Mouse (Mus musculus) thymus, postnatal 10 days (tissue): ENCODE measurements around the gene Supt4a.
A peak's percentile ranks its signal among the peaks of the same experiment; 100 is the strongest.

Experiments used
- DNase-seq, 2 experiments: peaks; one replicate each; pipeline ENCODE4 v3.0.0; 2021; ENCODE audit warnings: low spot score in 2 of 2

Gene Supt4a

DNA sequence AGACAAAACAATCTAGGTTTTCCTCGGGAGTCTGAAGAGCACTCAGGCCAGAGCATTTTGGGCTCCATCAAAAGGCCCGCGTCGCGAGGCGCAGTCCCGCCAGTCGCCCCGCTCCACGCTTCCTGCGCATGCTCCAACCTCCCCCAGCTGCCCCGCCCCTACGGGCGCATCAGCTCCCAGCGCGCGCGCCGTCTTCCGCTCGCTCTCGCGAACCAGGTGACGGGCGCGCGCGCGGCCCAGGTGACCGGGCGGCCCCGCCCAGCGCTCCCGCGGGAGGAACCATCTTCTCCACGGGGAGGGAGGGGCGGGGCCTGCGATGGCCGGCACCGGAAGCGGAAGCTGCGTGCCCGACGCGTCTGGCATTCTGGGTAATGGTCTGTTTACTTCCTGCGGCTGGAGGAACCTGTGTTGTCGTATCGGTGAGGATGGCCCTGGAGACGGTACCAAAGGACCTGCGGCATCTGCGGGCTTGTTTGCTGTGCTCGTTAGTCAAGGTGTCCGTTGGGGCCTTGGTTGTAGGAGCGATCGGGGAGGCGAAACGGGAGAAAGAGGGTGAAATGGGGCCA is at the start of gene Supt4a:
TSS of gene Supt4a (plus strand) at position 378 of the 566 bp plus-strand sequence.
- DNase-seq: peak; percentile 97 to 100

DNA sequence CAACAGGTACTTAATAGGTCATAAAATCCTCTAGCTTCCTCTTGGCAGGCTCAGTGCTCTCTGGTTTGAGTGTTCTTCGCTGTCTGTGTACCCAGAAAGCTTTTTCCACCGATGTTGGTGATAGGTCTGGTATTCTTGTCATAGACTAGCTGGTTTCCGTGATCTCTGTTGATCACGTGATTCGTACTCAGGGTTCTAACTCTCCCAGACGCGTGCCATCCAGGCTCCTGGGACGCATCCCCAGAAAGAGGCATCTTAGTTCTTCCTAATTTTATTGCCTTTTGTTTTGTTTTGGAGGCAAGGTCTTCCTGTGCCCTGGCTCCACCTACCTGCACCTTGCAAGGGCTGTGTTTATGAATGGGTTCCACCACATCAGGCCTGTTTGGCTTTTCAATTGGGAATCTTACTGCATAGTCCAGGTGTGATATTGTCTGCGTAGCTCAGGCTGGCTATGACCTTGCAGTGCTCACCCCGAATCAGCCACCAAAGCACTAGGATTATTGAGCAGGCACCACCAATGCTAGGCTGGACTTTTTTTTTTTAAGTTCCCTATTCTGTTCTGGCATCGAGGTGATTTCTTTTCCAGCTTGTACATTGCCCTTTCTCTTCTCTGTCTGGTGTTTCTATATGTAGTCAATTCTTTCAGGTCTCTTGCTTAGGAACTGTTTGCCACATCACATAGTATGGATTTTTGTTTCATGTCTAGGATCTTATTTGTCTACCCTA is 48.7 kb upstream of the Supt4a start:
- no peak for DNase-seq

DNA sequence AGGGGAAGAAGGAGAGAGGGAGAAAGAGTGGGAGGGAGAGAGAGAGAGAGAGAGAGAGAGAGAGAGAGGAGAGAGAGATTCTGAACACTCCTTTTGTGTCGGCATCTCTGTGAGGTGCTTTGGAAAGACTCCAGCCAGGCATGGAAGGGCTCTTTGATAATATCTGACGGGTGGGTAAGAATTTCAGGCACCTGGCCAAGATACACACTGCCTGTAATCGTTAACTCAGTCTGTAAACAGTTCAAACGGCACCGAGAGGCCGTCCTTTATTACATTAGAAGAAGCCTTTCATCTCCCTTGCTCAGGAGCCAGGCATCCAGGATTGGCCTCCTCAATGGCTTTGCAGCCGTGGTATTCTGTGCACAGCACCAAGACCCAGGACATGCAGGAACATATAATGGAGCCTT is 47.9 kb upstream of the Supt4a start:
- DNase-seq: no peak

- no peak for DNase-seq
These were observed 47.2 kb upstream of the Supt4a start for GRCm38 (mm10) chr11:87690054-87690740.

DNA sequence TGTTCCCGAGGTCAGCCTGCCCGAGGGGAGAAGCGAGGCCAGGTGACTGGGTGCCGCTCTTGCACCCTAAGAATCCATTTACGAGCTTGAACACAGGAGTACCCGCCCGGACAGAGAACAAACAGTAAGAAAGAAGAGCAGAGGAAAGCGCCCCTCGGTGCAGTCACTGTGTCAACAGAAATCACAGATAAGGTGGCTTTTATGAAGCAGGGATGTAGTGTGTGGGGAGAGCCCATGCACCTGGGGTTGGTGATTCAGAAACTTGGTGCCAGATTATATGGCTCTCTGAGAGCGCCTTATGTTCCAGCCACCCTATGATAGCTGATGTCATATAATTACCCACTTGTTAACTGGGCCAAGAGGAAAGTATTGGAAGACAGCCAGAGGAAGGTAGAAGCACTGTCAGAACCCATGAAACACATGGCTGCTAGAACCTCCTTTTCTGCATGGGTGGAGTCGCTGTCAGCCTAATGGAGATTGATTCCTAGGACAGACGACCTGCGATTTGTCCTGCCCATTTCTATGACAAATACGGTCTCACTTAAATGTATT is 40.1 kb upstream of the Supt4a start:
- no peak for DNase-seq

DNA sequence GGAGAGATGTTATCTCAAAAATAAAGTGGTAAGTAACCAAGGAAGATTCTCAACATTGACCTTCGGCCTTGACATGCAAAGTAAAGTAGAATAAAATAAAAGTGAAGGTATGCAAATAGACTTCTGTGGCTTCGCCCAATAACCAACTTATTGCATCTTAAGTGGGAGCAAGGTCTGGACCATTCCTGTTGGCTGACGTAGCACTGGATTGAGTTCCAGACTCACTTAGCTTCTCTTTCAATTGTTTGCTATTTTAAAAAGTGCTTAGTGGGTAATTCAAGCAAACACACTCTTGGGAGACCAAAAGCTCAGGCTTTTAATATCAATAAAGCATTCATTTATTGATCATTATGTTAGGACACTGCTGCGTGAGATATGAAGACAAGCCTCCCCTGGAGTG is 39.2 kb upstream of the Supt4a start:
- no peak for DNase-seq

DNA sequence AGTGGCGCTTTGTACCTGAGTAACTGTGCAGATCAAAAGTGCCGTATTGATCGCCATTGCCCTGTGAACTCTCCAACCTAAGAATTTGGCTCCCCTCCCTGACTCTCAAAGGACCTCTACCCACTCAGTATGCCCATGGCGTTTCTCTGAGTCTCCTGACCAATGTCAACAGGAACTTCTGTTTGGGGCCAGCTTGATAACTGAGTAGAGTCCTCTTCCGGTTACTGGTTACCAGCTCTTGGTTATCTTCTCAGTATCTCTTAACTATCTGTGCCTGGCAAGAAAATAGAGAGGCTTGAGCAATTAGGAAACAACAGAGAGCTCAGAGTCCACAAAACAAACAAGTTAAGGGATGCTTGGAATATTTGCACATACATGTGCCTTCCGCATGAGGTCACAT is 36.2 kb upstream of the Supt4a start:
- DNase-seq: no peak

- no peak for DNase-seq
These were observed 35.3 kb upstream of the Supt4a start for GRCm38 (mm10) chr11:87701877-87702620.

- DNase-seq: no peak
These were observed 33.7 kb upstream of the Supt4a start for GRCm38 (mm10) chr11:87703654-87704053.

GRCm38 (mm10) chr11:87704289-87704688 is 33.1 kb upstream of the Supt4a start:
- DNase-seq: no peak

GRCm38 (mm10) chr11:87707570-87707969 is 29.8 kb upstream of the Supt4a start:
- DNase-seq: no peak

DNA sequence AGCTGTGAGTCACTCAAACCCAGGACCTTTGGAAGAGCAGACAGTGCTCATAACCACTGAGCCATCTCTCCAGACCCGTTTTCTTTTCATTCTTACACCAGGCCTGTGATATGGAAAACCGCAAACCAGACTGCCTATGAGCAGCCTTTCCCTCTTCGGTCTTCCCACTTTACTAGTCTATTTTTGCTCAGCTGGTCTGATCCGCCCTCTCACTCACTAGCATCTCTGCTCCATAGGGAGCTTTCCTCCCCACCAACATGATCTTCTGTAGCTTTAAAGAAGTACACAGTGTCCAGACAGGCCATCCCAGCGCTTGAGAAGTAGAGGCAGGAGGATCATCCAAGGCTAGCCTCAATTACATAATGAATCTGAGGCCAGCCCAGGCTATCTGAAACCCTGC is 28.4 kb upstream of the Supt4a start:
- DNase-seq: no peak

DNA sequence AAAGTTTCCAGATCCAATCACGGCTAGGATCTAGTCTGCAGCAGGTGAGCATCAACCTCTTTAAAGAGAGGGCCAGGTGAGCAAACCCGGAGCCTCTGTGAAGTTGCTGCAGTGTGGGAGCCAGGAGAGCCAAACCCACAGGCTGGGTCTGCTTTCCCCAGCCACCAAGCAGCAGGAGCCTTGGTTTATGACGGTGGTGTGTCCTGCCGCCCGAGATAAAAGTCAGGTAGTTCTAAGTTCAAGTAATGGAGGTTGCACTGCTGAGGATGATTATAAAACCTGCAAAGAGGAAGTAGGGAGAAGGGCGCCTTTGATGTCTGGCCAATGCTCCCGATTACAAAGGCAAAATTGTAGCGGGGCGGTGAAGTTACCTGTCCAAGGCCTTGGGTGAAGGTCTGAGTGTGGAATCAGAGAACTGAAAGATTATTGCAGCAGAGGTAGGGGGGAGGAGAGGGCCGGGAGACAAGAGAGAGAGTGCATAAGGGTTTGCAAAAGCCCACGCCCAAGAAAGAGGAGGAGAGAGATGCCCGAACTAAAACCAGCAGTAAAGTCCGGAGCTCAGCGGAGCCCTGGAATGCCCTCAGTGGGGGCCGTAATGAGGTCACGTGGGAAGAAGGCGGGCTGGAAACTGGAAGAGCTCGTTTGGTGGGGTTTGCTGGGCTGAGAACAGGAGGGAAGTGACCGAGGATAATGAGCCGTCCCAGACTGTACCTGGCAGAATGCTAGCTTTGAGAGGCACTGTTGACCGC is 27.7 kb upstream of the Supt4a start:
- DNase-seq: no peak

GRCm38 (mm10) chr11:87710262-87710615 is 27.1 kb upstream of the Supt4a start:
- no peak for DNase-seq

GRCm38 (mm10) chr11:87712188-87712587 is 25.2 kb upstream of the Supt4a start:
- DNase-seq: no peak

DNA sequence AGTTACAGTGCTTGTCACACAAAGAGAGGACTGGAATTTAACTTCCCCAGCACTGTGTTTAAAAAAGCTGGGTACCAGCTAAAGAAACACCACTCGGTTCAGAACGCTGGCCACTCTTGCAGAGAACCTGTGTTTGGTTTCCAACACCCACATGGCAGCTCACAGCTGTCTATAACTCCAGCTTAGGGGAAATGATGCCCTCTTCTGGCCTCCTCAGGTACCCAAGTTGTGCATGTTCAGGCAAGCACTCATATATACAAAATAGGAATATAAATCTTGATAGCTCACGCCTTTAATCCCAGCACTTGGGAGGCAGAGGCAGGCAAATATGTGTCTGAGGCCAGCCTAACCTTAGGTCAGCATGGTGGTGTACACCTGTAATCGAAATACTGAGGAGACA is 21.4 kb upstream of the Supt4a start:
- no peak for DNase-seq

DNA sequence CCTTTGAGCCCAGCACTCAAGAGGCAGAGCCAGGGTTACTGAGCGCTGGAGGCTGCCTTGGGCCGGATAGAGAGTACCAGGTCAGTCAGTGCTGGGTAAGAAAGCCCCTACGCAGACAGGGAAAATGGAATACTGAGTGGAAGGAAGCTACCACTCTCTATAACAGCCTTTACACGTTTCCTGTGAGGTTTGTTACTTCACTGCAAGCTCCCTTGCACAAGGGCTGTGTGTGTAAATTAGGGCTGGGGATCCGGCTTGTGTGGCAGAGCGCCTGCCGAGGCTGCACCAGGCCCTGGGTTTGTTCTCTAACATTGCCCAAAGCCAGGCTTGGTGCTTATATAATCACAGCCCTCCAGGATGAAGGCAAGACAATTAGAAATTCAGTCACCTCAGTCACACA is 17.8 kb upstream of the Supt4a start:
- no peak for DNase-seq

GRCm38 (mm10) chr11:87720324-87720723 is 17.0 kb upstream of the Supt4a start:
- DNase-seq: peak; percentile 79 to 80

DNA sequence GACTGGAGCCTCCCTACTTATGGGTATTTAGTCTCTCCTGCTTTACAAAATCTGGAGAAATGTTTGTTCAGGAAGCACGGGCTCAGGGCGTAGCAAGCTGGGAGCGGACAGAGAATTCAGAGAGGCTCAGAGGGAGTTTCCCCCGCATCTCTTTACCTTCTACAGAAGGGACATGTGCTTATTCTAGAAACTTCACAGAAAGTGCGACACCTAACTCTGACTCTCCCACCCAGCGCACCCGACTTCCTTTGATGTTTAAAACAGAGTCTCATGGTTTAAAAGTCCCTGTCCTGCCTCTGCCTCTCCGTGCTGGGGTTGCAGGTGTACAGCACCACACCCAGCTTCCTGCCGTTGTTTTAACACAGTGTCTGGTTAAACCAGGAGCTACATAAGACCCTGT is 16.5 kb upstream of the Supt4a start:
- peak; percentile 80 to 87 for DNase-seq

- DNase-seq: no peak
These were observed 15.2 kb upstream of the Supt4a start for GRCm38 (mm10) chr11:87722168-87722567.

DNA sequence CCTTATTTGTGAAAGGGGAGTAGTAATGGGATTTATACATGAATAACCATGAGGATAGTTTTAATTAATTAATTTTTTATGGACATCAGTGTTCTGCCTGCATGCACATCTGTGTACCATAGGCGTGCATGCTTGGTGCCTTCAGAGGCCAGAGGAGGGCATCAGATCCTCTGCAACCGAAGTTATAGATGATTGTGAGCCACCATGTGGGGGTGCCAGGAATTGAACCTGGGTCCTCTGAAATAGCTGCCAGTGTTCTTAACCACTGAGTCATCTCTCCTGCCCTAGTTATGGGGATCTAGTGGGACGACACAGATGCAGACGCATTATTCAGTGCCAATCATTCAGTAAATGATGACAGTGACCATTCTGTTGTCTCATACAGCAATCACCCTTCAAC is 14.5 kb upstream of the Supt4a start:
- no peak for DNase-seq
